Mouse (Mus musculus): ENCODE results near the gene Duxbl2. TPM values are rescaled to one million over a fixed set of nuclear protein-coding genes. Genes with fewer than 3 reads are reported as not detected.

Gene Duxbl2
- polyA plus RNA-seq, 1 experiment, result not detected

Other genes starting within 250 kb of the Duxbl2 start
- 1.9 and 4.5 TPM in 2 replicates for gene Plac9a, start 215.2 kb upstream of the Duxbl2 start, polyA plus RNA-seq (2011; ENCODE audit: insufficient read length, low read depth, missing spikeins)
- gene Tmem254a, start 190.7 kb upstream of the Duxbl2 start, polyA plus RNA-seq (2011; ENCODE audit: insufficient read length, low read depth, missing spikeins), result 0.68 and 4.0 TPM in 2 replicates
- not detected in 2 replicates for gene Cphx1, start 180.0 kb upstream of the Duxbl2 start, polyA plus RNA-seq (2011; ENCODE audit: insufficient read length, low read depth, missing spikeins)
- gene Duxbl1, start 139.8 kb upstream of the Duxbl2 start, polyA plus RNA-seq (2011; ENCODE audit: insufficient read length, low read depth, missing spikeins), result 0.22 and 1.2 TPM in 2 replicates
- gene Gm9780, start 75.6 kb upstream of the Duxbl2 start, polyA plus RNA-seq (2011; ENCODE audit: insufficient read length, low read depth, missing spikeins), result 0.93 and 0.99 TPM in 2 replicates
- 9.6 and 18.9 TPM in 2 replicates for gene Tmem254c, start 51.0 kb upstream of the Duxbl2 start, polyA plus RNA-seq (2011; ENCODE audit: insufficient read length, low read depth, missing spikeins)
- gene Cphx2, start 36.8 kb upstream of the Duxbl2 start, polyA plus RNA-seq (2011; ENCODE audit: insufficient read length, low read depth, missing spikeins), result not detected in 2 replicates
- not detected in 2 replicates for gene Cphx3, start 36.1 kb upstream of the Duxbl2 start, polyA plus RNA-seq (2011; ENCODE audit: insufficient read length, low read depth, missing spikeins)
- gene Plac9b, start 64.1 kb downstream of the Duxbl2 start, polyA plus RNA-seq (2011; ENCODE audit: insufficient read length, low read depth, missing spikeins), result 12.0 and 12.2 TPM in 2 replicates
- gene Tmem254b, start 88.7 kb downstream of the Duxbl2 start, polyA plus RNA-seq (2011; ENCODE audit: insufficient read length, low read depth, missing spikeins), result 16.4 and 21.7 TPM in 2 replicates
- 0.47 TPM in 1 of 2 replicates, not detected in the other for gene Duxbl3, start 139.6 kb downstream of the Duxbl2 start, polyA plus RNA-seq (2011; ENCODE audit: insufficient read length, low read depth, missing spikeins)

Measured in embryonic fibroblast, embryonic 13.5 days (primary cell).